Mouse (Mus musculus) left cerebral cortex, adult 11 months (tissue): ENCODE measurements around the gene Rae1.

ENCODE experiments used
- DNase-seq: peaks from one replicate; pipeline ENCODE4 v3.0.0; 2022; ENCODE audit warnings: low spot score

Rae1 gene

DNA sequence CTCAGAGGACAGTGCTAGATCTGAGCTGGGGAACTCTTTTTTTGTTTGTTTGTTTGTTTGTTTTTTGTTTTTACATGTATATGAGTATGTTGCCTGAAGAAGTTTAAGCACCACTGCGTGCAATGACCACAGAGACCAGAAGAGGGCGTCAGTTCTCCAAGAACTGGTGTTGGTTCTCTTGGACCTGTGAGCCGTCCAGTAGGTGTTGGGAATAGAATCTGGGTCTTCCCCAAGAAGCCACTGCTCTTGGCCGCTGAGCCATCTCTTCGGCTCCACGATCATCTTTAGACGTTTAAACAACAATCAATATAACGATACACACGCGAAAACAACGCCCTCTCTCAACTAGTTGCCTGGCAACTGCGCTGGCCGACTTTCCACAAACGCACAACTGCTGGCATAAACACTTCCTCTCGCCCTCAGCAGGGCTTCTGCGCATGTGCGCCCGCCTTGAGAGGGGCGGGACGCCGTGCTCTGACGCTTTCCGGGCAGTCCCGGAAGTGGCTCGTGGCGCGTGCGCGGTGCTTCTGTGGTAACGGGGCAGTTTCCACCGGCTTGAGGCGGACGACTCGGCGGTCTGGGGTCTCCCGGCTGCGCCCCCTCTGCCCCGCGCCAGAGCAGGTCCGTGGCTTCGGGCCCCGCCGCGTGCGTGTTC, at the start of gene Rae1:
TSS of gene Rae1 (plus strand) at position 488 of the 655 bp plus-strand sequence.
- peak; percentile 98 for DNase-seq

DNA sequence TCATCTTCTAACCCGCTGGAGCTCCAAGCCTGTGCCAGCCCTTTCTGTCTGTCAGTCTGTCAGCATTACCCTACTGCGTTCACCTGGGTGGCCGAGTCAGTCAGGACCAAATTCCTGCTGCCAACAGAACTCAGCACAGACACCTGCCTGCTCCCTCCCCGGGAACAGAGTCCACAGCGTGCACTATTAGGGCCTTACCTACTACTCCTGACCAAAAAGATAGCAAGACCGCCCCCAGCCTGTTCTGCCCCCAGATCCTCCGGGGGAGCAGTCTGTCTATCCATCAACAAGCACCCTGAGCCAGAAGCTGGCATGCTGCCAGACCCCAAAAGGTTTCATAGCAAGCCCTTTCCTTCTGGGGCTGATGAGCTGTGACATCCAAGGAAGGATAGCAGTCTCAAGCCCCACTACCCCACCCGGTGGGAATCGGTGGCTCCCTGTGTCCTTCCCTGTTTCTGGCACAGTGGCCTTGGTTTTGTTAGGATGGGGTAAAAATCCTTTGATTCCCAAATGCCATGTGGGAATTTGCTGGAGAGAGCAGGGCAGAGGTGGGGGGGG, 49.7 kb upstream of the Rae1 start:
- no peak for DNase-seq

GRCm38 (mm10) chr2:172950722-172951121, 49.2 kb upstream of the Rae1 start:
- no peak for DNase-seq

- no peak for DNase-seq
These were observed 47.9 kb upstream of the Rae1 start for GRCm38 (mm10) chr2:172951976-172952375.

GRCm38 (mm10) chr2:172958579-172958978, 41.3 kb upstream of the Rae1 start:
- DNase-seq, result no peak

DNA sequence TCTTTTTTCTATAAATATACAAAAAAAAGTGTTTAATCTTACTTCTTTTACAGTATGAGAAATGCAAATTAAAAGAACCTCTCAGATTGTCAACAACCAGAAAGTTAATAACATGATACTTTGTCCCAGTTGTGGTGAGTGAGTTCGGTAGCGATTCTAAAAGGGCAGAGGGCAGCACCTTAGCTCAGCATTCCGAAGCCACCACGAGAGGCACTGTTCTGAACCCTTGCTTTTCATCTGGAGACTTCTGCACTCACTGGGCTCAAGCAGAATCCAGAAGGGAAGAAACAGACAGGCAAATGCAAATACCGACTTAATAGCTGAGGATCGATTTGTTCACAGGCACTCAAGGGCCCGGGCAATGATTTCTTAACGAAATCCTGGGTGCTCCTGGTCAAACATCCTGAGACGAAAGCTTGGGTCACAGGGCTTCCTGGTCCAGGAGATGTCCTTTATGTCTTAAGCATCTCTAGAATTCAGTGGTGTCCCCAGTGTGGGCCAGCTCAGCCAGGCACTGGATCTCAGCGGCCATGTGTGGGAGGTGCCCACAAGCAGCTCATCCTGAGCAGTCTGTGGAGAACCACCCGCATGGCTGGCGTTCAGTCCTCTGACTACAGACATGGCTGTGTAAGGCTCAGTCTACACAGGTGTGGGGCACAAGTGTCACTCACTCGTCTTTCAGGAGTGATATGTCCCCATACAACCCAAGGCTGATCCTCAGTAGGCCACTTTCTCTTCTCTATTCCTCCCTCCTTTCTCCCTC, 40.7 kb upstream of the Rae1 start:
- DNase-seq, result no peak

GRCm38 (mm10) chr2:172960350-172960749, 39.6 kb upstream of the Rae1 start:
- DNase-seq, result no peak

- DNase-seq, result no peak
These were observed 38.7 kb upstream of the Rae1 start for GRCm38 (mm10) chr2:172961211-172961610.

DNA sequence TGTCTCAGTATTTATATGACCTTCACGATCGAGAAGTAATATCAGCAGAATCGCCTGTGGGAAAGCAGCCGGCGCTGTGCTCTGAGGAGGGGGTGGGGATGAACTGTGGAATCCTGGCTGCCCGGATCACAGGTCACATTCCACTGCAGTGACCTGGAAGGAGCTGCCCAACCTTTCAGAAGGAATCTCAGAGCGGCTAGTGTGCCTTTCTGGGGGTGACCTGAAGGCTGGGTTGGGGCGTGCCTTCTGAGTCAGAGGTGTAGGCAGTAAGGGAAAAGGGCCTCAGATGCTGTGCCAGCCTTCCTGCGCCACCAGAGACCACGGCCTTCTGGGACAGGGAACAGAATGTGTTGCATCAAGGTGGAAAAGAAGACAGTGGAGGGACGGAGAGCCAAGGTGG, 34.7 kb upstream of the Rae1 start:
- DNase-seq, result no peak

DNA sequence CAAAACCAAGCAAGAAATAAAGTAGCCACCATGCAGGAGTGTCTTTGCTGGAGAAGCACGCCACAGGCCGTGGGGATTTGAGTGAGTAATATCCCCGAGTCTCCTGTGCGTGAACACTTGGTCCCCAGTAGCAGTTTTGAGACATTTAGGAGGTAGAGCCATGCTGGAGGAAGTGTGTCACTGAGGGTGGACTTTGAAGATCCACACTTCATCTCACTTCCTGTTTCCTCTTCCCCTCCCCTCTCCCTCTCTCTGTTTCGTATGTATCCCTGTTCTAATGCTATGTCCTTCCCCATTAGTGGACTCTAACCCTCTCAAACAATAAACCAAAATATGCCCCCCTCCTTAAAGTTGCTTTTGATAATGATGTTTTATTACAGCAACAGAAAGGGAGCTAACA, 33.4 kb upstream of the Rae1 start:
- no peak for DNase-seq

- no peak for DNase-seq
These were observed 28.1 kb upstream of the Rae1 start for GRCm38 (mm10) chr2:172971865-172972264.

DNA sequence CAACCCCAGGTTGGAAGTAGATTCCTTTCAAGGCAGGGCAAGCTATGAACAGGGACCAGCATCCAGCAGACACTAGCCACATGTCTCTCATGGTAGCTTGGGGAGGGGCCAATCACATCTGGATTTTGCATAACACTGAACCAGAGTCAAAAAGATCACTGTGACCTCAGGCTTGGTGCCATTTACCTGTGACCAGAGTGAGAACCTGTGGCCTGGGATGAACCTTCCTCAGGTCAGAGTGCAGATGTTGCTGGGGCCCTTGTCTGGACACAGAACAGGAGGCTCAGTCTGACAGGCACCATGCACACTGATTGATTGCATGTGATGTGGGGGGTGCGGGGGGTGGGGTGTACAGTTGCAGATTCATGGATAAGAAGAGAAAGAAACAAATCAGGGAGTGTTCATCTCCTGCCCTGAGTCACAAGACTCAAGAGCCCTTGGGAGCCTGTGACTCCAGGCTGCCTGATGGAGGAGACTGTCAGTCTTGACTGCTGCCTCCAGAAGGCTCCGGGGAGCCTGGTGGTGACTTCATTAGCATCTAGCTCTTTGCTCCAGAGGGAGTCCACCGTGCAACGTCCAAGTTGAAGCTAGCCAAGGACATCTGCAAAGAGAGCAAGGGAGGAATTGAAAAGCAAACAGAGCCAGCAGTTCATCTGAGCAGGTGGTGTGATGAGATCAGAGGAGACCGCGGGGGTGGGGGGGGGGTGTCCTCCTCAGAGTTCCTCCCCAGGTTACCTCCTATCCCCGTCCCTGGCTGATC, 25.9 kb upstream of the Rae1 start:
- no peak for DNase-seq

- DNase-seq, result no peak
These were observed 25.2 kb upstream of the Rae1 start for GRCm38 (mm10) chr2:172974701-172975100.

DNA sequence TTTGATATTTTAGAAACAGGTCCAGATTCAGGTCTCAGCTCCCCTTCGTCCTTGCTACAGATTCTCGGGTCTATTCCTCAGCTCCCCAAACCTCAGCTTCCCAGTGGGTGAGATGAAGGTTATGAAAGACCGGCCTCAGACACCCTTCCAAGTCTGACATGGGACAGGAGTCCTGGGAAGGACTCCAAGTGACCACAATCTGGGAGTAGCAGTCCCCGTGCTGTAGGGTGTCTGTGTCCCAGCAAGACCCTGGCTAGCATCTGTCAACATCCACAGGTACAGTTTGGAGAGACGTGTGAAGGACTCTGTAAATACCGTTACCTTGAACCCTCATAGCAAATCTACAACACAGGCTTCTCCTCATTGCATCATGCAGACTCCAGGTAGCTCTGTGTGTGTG, 24.8 kb upstream of the Rae1 start:
- DNase-seq, result no peak

GRCm38 (mm10) chr2:172976661-172977238, 23.2 kb upstream of the Rae1 start:
- DNase-seq, result no peak

DNA sequence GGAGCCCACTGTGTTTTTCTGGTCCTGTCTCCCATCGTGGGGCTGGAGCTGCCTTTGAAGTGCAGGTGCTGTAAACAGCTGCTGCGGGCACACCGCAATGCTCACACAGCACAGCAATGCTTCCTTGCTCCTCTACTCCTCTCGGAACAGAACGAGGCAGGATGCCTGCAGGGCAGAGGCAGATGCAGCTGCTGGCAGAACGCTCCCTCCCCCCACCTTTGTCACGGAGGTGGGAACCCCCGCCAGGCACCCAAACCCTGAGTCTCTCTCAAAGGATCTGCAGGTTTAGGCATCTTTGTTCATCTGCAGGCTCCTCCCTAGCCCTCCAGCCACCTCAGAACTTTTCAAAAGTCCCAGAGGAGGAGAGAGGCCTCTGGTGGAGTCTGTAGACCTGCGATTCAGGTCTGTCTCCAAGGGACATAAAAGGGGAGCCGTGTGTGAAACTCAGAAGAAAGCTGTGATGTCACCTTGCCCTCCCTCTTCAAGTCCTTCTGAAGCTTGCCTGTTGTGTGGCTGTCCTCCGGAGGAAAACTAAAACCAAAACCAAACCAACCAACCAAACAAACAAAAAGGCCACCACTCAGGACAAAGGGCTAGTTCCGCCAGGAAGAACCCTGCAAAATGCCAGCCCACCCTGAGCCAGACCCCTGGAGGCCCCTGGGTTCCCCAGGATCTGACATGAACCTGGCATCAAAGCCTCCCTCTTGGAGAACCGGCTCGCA, 22.3 kb upstream of the Rae1 start, which contains the start of gene Spo11:
TSS of gene Spo11 (plus strand) at position 292 of the 722 bp plus-strand sequence.
- no peak for DNase-seq

GRCm38 (mm10) chr2:172978131-172978633, 21.7 kb upstream of the Rae1 start:
- no peak for DNase-seq

DNA sequence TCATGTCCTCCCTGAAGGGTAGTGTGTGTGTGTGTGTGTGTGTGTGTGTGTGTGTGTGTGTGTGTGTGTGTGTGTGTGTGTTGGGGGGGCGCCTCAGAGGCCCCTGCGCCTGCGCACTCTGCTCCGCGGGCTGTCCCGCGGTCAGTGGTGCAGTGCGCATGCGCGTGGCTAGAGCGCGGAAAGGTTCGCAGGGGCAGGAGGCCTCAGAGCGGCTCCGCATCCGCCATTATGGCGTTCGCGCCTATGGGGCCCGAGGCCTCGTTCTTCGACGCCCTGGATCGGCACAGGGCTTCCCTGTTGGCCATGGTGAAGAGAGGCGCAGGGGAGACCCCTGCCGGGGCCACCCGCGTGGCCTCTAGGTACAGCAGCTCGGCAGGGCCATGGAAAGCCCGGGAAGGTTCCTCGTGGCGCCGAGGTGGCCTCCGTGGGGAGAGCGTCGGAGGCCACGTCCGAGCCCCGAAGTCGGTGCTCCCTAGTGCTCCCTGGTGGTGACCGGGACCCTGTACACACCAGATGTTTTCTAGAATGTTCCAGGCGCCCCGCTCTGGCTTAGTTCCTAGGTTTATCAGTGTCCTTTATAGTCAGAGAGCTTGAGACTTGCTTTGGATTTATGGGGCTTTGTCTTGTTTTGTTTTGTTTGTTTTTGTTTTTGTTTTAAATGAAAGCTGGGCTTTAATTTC, 20.1 kb upstream of the Rae1 start:
- no peak for DNase-seq

DNA sequence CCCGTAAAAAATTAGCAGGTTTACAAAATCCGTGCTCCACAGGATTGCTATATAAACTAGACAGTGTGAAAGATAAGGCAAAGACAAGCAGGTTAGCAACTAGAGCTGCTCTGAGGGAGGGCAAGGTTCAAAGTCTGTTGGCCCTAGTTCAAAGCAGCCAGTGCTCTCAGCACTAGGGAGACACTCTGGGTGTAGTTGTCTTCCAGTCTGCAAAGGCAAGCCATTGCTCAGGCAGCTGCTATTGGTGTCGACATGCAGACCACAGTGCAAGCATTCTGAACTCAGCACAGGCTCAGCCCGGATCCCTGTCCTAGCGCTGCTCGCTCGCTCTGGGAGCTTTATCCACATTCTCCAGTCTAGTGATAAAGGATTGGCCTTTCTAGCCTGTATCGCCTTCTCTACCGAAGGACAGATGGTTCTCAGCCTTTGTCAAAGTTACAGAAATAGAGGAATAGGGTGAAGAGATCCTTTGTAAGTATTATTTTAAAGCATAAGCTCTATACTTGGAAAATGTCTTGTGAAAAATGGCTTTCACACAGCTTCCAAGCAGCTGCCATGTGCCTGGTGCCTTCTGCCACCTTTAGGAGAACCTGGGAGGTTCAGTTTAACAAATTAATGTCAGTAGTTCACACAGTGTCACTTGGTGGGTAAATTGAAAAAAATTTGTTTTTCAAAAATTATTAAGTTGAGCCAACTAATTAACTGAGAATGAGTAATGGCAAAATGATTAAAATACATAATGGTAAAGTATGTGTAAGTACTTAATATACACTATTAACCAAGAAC, 16.9 kb upstream of the Rae1 start:
- no peak for DNase-seq

DNA sequence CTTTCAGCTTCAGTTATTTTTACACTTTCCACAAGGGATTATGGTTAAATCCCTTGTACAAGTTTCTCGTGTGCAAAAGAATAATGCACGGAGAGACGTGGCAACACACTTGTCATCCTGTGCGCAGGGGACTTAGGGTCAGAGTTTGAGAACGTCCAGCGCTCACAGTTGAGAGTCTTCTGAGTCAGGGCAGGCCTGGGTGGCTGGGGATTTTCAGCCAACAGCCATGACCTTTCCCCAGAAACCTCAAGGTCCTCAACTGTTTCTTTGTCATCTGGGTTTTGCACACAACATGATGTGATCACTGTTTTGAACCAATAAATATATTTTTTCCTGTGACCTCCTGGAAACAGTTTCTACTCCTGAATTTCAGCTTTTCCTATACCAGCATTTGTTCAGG, 9.8 kb upstream of the Rae1 start:
- DNase-seq, result no peak
